Mouse (Mus musculus): ENCODE results near the gene Pigx. TPM values are rescaled to one million over a fixed set of nuclear protein-coding genes. Genes with fewer than 3 reads are reported as not detected.

The Pigx gene
- 10 to 100 TPM; 21.9 to 29.5 TPM for total RNA-seq (2021)

DNA sequence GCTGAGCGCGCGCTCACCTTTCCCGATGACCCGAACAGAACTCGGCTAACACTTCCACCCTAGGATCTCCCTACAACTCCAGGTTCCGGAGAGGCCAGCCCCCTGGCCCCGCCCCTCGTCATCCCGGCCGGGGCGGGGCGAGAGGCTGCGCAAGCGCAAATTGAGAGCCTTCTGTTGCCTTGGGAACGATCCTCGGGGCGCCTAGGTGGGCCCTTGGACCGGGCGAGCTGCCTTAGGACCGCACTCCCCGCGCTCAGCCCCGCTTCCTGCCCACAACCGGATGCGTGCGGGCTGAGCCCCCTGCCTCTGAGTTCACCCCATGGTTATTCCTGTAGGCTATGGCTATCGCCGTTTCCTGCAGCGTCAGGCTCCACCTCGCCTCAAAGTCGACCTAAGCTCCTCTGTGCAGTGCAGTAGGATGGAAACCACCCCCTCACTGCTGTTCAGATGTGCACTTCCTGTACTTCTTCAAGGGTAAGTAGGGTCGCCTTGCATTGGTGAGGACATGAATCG is at the start of gene Pigx, which contains the start of gene Cep19:
Pigx (minus strand) TSS at position 103 of the 513 bp plus-strand sequence.
Cep19 (plus strand) TSS at position 163 of the 513 bp plus-strand sequence.
- DNase-seq (ENCODE audit: extremely low spot score in 1 of 2, low spot score in 1 of 2): peak; percentile 73 to 84

DNA sequence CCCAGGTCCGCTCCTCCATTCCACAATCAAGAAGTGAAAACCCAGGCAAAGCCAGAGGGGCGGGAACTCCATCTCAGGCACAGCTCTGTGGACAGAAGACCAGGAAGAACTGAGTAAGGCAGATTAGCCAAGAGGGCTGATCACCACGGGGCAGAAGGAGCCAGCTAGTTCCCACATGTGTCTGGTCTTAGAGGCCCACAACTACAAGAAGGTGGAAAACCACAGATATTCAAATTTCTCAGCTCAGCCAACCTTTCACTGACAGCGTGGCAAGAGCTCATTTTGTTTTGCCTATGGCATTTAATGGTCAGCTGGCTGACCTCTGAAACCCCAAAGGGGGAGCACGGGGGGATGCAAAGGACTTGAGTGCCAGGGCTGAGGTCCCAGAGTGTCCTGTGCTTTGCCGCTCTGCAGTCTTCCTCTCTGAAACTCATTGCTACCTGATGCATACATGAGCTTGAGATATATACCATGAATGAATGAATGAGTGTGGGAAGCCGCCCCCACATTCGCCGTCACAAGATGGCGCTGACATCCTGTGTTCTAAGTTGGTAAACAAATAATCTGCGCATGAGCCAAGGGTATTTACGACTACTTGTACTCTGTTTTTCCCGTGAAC is 48.2 kb upstream of the Pigx start:
- no peak for DNase-seq (ENCODE audit: extremely low spot score in 1 of 2, low spot score in 1 of 2)

DNA sequence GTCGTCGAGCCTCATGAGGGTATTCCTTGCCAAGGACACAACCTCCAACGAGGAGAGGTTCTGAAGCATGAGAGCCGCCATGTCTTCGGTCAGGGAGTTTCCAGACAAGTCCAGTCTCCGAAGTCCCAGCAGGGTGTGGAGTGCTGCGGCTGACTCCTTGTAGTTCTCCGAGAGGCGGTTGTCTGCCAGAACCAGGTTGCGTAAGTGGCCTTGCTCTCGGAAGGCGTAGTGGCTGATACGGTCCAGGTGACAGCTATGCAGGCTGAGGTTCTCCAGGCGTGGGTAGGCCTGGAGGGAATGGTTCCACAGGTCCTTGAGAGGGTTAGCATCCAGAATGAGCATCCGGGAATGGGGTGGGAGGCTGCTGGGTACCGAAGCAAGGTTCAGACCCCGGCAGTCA is 45.1 kb upstream of the Pigx start:
- DNase-seq (ENCODE audit: extremely low spot score in 1 of 2, low spot score in 1 of 2): no peak

DNA sequence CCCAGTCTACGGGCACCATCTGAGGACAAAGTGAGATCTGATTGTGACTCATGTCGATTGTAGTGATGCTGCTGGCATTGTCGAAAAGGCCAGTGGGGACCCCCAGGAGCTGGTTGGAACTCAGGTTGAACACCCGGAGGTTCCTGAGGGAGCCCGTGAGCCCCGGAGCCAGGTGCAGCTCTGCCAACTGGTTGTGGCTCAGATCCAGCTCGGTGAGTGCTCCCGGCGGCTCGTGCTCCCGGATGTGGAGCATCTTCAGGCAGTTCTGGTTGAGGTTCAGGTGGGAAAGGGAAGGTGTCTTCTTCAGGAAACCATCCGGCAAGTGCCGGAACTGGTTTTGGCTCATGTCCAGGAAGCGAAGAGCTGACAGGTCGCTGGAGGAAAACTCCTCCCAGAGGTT is 44.2 kb upstream of the Pigx start:
- no peak for DNase-seq (ENCODE audit: extremely low spot score in 1 of 2, low spot score in 1 of 2)

DNA sequence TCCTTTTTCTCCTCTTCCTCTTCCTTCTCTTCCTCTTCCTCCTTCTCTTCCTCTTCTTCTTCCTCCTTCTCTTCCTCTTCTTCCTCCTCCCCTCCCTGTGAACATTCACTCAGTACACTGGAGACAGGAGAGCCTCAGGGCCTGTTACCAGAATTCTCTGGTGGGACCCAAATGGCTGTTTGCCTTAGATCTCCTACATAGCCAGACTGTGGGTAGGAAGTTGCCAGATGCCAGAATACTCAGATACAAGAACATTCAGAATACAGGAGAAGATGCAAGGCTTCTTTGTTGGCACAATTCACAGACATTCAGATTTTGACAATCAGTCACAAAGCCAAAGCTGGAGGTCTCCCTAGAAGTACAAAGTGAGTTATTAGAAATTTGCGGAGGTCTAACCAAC is 39.4 kb upstream of the Pigx start:
- DNase-seq (ENCODE audit: extremely low spot score in 1 of 2, low spot score in 1 of 2): no peak

DNA sequence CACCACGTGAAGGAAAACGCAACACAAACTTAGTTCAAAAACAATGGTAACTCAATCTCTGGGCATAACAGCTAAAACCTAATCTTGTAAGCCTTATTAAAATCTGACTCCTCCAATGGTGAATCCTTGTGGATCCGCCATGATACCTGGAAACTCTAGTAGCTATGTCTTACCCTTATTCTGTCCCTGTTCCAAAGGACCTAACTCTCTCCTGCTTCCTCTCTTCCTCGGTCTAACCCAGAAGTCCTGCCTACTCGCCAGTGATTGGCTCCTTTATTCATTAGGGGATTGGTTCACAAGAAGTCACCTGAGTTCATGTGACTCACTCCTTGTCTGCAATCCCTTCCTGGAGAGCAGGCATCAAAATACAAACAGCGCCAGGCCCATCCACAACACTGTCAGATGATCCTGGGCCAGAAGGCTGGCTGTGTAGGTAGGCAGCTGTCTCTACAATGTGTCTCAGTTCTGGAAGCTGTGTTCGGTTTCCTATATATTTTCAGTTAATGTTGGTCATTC is 36.4 kb upstream of the Pigx start:
- DNase-seq (ENCODE audit: extremely low spot score in 1 of 2, low spot score in 1 of 2): no peak

DNA sequence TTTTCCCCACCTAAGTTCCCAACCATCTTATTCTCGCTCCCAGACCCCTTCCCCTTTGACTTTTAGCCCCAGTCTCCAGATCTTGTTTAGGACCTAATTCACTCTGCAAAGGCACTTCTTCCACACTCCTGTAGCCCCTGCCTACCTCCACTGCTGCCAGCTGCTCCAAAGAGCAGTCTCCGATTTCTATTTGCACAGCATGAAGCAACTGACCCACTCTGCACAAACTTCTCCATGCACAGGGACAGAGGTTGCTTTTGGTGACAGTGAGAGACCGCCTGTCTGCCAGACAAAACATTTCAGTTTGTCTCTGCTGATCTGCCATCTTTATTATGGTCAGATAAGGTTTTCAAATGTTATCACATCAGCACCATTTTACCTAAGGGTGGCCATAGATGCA is 33.6 kb upstream of the Pigx start:
- DNase-seq (ENCODE audit: extremely low spot score in 1 of 2, low spot score in 1 of 2): no peak

DNA sequence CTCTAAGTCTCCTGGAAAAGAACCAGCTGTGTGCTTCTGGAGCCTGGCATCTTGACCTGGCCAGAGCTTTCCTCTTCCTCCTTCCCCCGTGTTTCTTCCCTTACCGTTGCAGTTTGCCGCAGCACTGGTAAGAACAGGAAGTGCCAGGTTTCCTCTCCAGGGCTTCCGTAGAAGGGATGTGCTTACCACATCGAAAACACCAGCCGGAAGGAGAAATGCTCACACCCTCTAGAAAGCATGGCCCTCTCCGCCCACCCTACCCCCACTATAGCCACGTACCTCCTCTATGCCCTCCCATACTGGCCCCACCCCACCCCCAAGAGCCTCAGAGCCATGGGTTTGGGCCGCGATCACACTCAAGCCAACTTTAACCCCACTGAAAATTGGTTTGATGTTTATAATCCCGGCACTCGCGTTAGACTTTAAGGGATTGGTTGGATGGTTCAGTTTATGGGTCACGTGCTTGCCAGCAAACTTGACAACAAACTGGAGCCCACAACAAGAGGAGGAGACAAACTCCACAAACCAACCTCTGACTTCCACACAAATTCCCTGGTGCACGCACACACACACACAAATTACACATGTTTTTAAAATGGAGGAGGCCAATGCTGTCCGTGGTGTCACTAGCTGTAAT is 30.8 kb upstream of the Pigx start:
- DNase-seq (ENCODE audit: extremely low spot score in 1 of 2, low spot score in 1 of 2): no peak

DNA sequence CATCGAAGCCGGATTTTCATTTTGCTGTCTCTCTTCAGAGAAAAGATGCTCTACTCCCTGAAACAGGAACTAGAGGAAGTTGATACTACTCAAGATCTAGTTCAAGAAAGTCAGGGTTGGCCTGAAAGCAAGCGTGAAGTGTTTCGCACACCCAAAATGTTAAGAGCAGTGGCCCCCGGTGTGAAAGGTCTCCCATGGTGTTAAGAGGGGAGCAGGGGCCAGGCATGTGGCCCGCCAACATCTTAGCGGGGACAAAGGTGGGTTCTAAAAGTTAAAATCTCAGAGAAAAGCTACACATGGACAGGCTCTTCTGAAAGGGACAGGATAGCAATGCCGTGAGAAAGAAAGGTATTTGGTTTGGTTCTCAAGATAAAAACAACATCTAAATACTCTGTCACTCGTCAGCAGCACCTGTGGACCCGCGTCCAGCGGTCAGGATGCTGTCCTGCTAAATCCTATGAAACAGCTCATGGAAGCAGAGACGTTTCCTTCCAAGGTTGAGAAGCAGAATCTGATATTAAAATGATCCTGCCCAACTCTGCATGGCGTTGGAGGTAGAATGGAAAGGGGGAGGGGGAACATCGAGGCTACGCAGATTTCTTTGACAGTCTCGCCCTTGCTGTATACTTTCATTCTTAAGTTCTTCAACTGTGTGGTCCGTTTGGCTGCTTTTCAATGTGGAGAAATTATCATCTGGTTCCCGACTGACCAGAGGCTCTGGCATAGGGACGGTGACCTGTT is 30.1 kb upstream of the Pigx start:
- no peak for DNase-seq (ENCODE audit: extremely low spot score in 1 of 2, low spot score in 1 of 2)

DNA sequence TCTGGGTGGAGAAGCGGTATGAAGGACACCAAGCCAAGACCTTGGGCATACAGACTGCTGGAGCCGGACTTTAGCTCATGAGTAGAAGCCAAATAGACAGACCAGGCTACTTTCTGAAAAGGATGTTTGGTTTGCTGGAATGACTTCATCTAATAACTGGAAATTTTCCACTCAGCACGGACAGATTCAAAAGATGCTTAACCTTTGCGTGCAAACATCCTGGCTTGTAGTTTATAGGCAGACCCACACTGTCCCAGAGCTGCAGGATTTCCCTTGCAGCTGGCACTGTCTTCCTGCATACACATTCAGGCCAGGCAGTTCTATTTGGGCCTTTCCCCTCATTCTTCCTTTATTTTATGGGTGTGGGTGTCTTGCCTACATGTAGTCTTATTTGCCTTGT is 27.5 kb upstream of the Pigx start:
- no peak for DNase-seq (ENCODE audit: extremely low spot score in 1 of 2, low spot score in 1 of 2)

DNA sequence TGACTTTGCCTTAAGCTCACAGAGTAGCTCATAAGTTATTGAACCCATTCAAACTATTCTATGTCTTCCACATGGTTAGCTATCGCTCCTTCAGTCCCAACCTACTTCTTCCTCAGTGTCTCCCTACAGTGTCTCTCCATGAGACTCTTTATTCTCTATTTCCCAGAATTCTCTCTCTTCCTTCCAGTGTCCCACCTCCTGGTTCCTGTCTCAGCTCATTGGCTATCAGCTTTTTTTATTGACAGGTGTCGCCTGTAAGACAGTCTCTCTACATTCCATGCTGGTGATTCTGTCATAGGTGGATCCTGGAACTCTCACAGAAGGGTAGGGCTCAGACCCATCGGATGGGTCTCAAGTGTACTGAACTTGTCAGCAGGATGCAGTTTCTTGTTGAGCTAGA is 25.8 kb upstream of the Pigx start:
- no peak for DNase-seq (ENCODE audit: extremely low spot score in 1 of 2, low spot score in 1 of 2)

DNA sequence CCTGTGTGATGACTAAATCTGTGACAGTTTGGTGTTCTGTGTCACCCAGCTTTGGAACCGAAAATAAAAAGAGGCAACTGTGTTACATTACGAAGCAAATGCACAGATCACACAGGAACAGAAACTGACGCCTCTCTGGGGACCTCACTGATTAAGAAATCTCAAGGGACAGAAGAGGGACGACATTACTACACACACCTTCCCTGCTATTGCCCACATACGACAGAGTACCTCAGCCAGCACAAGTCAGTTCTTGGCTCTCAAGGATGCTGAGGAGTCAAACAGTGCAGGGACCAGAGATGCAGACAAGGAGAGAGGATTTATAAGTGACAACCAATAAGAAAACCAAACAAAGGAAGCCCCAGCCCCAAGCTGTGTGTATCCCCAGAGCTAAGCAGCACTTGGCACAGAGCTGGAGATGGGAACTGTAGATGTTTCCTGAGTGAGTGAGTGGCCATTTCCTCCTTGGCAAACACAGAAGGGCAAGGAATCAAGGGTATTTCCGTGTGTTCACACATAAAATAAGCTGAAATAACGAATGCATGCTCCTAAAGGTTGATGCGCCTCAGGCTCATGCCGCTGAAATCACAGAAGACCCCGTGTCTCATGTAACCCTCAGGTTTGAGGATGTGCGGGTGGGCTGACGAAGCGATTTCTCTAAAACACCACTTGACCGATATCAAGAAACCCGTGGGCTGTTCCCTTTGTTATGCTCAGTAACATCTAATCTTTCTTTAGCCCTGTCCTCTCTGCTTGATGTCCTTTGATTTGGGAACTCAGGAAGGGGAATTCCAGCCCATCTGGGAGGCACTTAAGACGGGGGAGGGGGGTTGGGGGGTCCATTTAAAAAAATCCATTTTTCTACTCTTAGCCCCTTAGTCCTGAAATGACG is 25.1 kb upstream of the Pigx start:
- no peak for DNase-seq (ENCODE audit: extremely low spot score in 1 of 2, low spot score in 1 of 2)

DNA sequence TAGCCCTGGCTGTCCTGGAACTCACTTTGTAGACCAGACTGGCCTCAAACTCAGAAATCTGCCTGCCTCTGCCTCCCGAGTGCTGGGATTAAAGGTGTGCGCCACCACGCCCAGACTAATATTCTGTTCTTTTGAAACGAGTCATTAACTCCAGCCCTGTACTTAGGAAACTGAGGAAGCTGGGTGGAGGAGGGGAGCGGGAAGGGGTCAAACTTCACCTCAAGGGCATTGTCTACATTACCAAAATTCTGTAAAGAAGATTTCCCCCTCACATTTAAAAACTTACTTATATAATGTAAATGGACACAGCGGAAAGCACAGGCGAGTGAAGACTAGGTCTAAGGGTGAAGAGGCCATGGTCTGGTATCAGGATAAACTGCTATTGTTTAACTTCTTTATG is 24.5 kb upstream of the Pigx start:
- DNase-seq (ENCODE audit: extremely low spot score in 1 of 2, low spot score in 1 of 2): no peak

DNA sequence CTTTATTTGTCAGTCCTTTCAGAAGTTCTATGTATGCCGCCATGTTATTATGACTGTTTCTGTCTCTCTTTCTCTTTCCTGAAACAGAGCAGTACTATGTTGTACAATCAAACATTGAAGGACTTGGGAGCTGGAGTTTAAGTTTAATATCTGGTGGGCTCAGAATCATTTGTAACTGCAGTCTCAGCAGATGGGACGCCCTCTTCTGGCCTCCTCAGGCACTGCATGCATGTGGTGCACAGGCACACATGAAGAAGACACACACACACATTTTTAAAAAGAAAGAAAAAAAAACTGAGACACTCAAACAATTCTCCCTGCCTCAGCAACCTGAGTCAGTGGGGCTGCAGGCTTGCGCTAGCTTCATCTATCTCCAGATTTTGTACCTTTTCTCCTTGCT is 20.9 kb upstream of the Pigx start:
- DNase-seq (ENCODE audit: extremely low spot score in 1 of 2, low spot score in 1 of 2): no peak

DNA sequence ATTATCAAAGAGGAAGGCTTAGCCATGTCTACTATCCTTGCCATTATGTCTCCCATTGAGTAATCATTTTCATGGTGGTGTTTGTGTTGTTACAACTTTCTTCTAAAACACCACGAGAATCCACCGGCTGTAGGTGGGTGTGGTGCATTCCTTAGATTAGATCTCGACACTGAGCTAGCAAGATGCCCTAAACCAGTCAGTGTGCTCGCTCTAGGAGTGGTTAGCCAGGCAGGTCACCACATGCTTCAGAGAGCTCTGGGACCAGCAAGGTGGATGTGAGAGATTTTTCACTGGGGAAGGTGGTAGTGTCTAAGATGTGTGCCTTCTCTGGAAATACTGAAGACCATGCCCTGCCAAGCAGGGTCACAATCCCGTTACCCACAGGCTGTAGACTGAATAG is 16.6 kb upstream of the Pigx start:
- DNase-seq (ENCODE audit: extremely low spot score in 1 of 2, low spot score in 1 of 2): no peak

DNA sequence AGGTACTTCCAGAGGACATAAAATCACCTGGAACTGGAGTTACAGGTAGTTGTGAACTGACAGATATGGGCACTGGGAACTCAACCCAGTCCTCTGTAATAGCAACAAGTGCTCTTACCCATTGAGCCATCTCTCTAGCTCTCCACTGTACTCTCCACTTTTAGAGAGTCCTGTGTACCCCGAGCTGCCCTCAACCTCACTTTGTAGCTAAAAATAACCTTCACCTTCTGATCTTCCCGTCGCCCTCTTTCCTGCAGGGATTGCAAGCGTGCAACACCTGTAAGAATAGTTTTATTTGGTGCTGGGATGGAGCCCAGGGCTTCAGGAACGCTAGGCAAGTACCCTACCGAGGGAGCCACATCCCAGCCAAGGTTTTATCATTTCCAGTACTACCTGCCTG is 16.2 kb upstream of the Pigx start:
- no peak for DNase-seq (ENCODE audit: extremely low spot score in 1 of 2, low spot score in 1 of 2)

DNA sequence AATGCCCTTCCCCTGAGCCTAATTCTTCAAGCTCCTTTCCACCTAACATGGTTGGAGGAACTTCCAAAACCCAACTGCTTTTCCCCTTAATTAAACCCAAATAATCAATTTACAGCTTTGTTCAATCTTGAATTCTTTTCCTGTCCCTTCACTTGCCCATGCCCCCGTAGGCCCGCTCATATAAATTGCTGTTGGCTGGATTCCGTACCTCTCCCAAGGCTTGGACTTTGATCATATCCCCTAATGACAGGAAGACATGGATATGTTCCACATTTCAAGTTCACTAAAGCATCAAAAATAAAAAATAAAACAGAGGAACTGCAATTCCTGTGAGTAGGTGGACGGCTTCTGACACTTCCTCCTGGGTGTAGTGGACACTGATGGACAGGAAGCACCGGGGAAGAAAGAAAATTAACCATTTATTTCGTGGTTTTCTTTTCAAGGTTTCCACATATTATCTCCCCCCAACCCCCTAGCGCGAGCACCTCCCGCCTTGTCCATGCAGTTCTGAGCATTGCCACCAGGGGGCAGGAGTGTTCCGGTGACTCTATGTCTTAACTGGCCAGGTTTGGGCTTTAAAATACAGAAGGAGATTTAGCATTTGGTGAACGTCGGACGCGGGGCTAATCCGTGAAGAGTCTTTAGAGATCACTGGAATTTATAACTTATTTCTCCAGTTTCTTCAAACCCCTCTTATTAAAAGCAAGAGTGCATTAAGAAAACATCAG is 15.6 kb upstream of the Pigx start:
- peak; percentile 93 to 98 for DNase-seq (ENCODE audit: extremely low spot score in 1 of 2, low spot score in 1 of 2)

DNA sequence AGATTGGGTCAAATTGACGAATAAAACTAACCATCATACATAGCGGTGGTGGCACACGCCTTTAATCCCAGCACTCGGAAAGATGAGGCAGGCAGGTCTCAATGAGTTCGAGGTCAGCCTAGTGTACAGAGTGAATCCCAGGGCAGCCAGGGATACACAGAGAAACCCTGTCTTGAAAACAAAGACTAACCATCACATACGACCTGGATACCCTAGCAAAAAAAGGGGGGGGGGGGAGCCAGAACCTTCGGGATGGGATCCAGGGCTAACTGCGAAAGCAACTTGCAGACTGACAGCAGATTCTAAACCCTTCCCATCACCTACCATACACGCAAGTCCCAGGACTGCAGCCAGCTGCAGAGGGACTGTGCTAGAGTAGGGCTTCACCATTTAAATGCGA is 14.9 kb upstream of the Pigx start:
- DNase-seq (ENCODE audit: extremely low spot score in 1 of 2, low spot score in 1 of 2): no peak

DNA sequence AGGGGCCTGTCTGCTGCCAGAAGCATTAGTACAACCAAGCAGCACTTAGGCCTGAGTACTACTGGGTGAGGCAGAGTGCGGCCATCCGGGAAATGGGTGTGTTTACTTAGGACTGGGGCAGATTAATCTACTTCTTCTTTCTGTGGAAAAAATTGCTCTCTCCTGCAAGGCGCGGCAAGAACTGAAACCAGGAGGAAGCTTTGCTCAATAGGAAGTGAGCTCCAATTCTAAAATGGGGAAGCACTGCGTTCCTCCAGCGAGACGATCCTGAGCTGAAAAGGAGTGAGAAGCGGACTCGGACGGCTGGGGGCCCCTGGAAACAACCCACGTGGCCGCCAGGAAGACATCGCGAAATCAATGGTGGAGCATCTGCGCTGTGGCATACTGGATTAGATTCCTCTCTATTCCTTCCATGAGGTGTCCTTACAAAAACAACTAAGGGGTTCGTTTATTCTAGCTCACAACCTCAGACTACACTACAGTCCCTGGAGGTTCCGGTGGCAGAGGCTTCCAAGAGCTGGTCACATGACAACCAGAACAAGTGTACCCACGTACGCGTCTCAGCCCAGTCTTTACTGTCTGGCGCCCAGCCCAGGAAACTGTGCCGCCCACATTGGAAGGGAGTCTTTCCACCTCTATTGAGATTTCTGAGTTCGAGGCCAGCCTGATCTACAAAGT is 14.1 kb upstream of the Pigx start:
- peak; percentile 21 to 46 for DNase-seq (ENCODE audit: extremely low spot score in 1 of 2, low spot score in 1 of 2)

All from layer of hippocampus, postnatal 25 days (tissue).